8 mouse cellular contexts compared by ENCODE assay signal in genomic region chr4:46389013-46389611, GRCm38 (mm10). TPM values are rescaled to one million over a fixed set of nuclear protein-coding genes. Genes with fewer than 3 reads are reported as not detected.
A peak's percentile ranks its signal among the peaks of the same experiment; 100 is the strongest.
DNase-seq lines count a peak whose midpoint lies in the region; ATAC-seq lines count a peak whose summit lies in the region.

Gene Trmo, minus strand, starts transcription at chr4:46389437.

- H3K36me3 ChIP-seq in hindbrain, embryonic 12.5 days: peaks cover 17% of the 10 kb centered on the region

- under 1% methylated on average over 56 of the region's 56 CpGs for WGBS in hindbrain, embryonic 12.5 days

- no peaks in the 10 kb centered on the region for H3K27me3 ChIP-seq in hindbrain, embryonic 12.5 days

- peak; percentile 97 for DNase-seq in NIH3T3 (ENCODE audit: low read depth)
- DNase-seq in cerebellum, postnatal 10 days: peak; percentile 97 to 98
- DNase-seq in frontal cortex, postnatal 10 days (ENCODE audit: low spot score in 2 of 2): peak; percentile 88 to 93
- DNase-seq in layer of hippocampus, postnatal 14 days (ENCODE audit: low spot score in 2 of 2): peak; percentile 97
- DNase-seq in lung, postnatal 14 days: peak; percentile 95
- DNase-seq in retina, adult 2 months (ENCODE audit: low read depth, low spot score): peak; percentile 95
- DNase-seq in thymus, postnatal 36 days: peak; percentile 94

- peak within 1 kb of the TSS; percentile 89 for H3K27ac ChIP-seq in hindbrain, embryonic 12.5 days

- peak within 1 kb of the TSS; percentile 64 for H3K4me3 ChIP-seq in hindbrain, embryonic 12.5 days

- H3K9ac ChIP-seq in hindbrain, embryonic 12.5 days: peak within 1 kb of the TSS; percentile 76

- H3K9me3 ChIP-seq in hindbrain, embryonic 12.5 days (replicated peaks): no peaks in the 10 kb centered on the region

- peak within 1 kb of the TSS; percentile 57 for H3K4me2 ChIP-seq in hindbrain, embryonic 12.5 days (replicated peaks)

- ATAC-seq in hindbrain, embryonic 12.5 days (ENCODE audit: low FRiP score): peak; percentile 98

- H3K4me1 ChIP-seq in hindbrain, embryonic 12.5 days: peaks cover 6% of the 10 kb centered on the region; the same call in 1 of the 2 replicates

RNA-seq across cellular contexts. Expression of gene Trmo, which starts in this region (rescaled TPM):
- 8.1 and 9.0 TPM in 2 replicates for polyA plus RNA-seq in hindbrain, embryonic 12.5 days (2016; fragmentation: Nextera tagmentation; extraction: Ambion mirVana)
- 1 to 10 TPM; 3.3 to 4.2 TPM for total RNA-seq in layer of hippocampus, postnatal 14 days (2021)

Comparison
In these comparisons a context has a peak if more than half of its experiments do, and no peak if none do; other contexts are left out.
1. Peak in every context shown above with its lines: DNase-seq, ATAC-seq, H3K4me3 ChIP-seq and H3K27ac ChIP-seq.